Mouse (Mus musculus): ENCODE measurements around the gene Klk1b5. TPM values are rescaled to one million over a fixed set of nuclear protein-coding genes. Genes with fewer than 3 reads are reported as not detected.
"Not testable (repeated sequence)": the region's sequence is repeated elsewhere in the genome, so short reads cannot be mapped to it uniquely, and the experiment has no call there.

Gene Klk1b5
- not detected in 3 replicates for total RNA-seq (2017)

DNA sequence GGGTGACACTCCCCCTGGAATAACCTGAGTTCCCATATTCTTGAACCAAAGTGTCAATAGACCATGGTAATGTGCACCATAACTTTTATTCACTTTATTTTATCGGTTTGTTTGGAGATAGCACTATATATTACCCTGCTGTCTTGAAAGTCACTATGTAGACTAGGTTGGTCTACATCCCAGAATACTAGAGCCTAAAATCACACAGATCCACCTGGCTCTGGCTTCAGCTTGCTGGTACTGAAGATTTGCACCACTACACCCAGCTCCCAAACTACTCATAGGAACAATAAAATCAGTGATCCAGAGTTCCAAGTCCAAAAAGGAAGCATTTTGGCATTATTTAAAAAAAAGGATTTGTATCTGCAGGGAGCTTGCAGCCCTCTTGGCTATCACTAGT is at the start of gene Klk1b5:
Gene Klk1b5 (plus strand): TSS at position 301 of the 400 bp plus-strand sequence.
- no peak for ATAC-seq (replicated peaks; ENCODE audit: insufficient number of reproducible peaks, low FRiP score, low TSS enrichment, poor library complexity, severe bottlenecking)

DNA sequence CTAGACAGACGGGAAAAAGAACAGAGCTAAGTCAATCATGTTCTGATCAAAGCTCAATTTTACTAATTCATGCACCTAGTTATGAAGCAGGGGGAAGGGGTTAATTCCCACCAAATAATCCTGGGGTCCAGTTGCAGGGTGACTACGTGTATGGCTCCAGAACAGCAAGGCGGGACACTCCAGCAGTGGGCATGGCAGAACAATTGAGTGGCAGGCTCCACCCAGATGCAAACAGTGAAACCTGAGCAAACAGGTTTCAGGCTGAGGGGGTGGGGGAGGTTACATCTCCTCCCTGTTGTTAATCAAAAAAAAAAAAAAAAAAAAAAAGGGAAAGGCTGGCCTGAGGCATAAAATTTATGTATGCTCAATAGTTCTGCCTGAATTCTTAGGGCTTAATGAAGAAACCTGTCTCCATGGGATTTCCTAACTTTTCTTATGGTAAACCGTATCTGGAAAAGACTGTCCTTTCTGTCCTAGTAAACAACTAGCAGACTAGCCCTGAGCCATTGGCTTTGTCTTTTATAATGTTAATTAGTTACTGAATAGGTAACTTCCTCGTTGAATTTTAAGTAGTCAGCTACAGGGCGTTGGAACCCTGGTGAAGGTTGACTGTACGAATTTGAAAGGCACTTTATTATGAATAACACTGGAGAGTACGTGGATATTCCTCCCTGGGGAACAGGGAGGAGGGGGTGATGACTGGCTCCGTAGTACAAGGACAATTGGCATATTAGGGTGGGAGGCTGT is 36.3 kb upstream of the Klk1b5 start:
- no peak for ATAC-seq (replicated peaks; ENCODE audit: insufficient number of reproducible peaks, low FRiP score, low TSS enrichment, poor library complexity, severe bottlenecking)

- not testable (repeated sequence) for ATAC-seq (replicated peaks; ENCODE audit: insufficient number of reproducible peaks, low FRiP score, low TSS enrichment, poor library complexity, severe bottlenecking)
These were observed 29.2 kb upstream of the Klk1b5 start for GRCm38 (mm10) chr7:44186516-44186915.

GRCm38 (mm10) chr7:44187936-44188335 is 27.8 kb upstream of the Klk1b5 start, which contains the start of gene Klk1b24:
Gene Klk1b24 (plus strand): TSS chr7:44188236.
- ATAC-seq (replicated peaks; ENCODE audit: insufficient number of reproducible peaks, low FRiP score, low TSS enrichment, poor library complexity, severe bottlenecking) = not testable (repeated sequence)

- ATAC-seq (replicated peaks; ENCODE audit: insufficient number of reproducible peaks, low FRiP score, low TSS enrichment, poor library complexity, severe bottlenecking) = not testable (repeated sequence)
These were observed 22.3 kb upstream of the Klk1b5 start for GRCm38 (mm10) chr7:44193466-44193865.

DNA sequence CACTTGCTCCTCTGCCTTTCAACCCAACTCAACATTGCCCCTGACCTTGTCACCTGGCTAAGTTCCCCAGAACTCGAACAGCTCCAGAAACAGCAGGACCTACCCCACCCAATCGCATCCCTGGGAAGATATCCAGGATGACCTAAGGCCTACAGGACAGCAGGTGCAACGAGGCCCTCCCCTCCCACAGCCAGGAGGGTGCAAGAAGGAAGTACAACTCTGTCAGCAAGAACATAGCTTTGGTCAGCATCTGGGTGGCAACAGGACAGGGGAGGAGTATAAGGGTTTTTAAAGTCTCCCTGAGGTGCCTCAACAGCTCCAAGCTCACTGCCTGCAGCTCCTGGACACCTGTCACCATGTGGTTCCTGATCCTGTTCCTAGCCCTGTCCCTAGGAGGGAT is 17.9 kb upstream of the Klk1b5 start, which contains the start of gene Klk1b3:
Gene Klk1b3 (plus strand): TSS at position 301 of the 400 bp plus-strand sequence.
- no peak for ATAC-seq (replicated peaks; ENCODE audit: insufficient number of reproducible peaks, low FRiP score, low TSS enrichment, poor library complexity, severe bottlenecking)

DNA sequence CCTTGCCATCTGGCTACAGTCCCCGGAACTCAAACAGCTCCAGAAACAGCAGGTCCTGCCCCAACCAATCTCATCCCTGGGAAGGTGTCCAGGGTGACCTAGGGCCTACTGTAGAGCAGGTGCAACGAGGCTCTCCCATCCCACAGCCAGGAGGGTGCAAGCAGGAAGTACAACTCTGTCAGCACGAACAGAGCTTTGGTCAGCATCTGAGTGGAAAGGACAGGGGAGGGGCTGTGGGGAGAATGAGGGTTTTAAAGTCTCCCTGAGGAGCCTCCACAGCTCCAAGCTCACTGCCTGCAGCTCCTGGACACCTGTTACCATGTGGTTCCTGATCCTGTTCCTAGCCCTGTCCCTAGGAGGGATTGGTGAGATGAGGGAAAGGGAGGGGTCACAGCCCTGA is 8.6 kb upstream of the Klk1b5 start, which contains the start of gene Klk1b4:
Gene Klk1b4 (plus strand): TSS at position 301 of the 400 bp plus-strand sequence.
- ATAC-seq (replicated peaks; ENCODE audit: insufficient number of reproducible peaks, low FRiP score, low TSS enrichment, poor library complexity, severe bottlenecking) = not testable (repeated sequence)

GRCm38 (mm10) chr7:44208307-44208706 is 7.4 kb upstream of the Klk1b5 start:
- no peak for ATAC-seq (replicated peaks; ENCODE audit: insufficient number of reproducible peaks, low FRiP score, low TSS enrichment, poor library complexity, severe bottlenecking)

- ATAC-seq (replicated peaks; ENCODE audit: insufficient number of reproducible peaks, low FRiP score, low TSS enrichment, poor library complexity, severe bottlenecking) = not testable (repeated sequence)
These were observed 5.9 kb downstream of the Klk1b5 start for GRCm38 (mm10) chr7:44221601-44222000.

DNA sequence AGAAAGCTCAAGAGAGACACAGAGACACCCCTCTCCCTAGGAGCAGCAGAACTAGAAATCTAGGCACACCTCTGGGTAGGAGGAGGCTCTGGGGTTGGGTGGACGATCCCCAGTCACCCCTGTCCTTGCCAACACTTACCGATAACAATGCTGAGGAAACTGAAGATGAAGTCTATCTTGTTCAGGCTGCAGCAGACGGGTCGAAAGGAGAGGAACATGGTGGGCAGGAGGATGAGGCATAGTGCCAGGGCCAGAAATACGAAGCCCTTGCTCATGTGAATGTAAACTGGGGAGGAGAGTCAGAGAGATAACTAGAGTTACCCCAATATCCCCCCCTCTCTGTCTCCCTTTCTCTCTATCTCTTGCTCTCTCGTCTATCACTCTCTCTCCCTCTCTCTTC is 6.6 kb downstream of the Klk1b5 start:
- not testable (repeated sequence) for ATAC-seq (replicated peaks; ENCODE audit: insufficient number of reproducible peaks, low FRiP score, low TSS enrichment, poor library complexity, severe bottlenecking)

- ATAC-seq (replicated peaks; ENCODE audit: insufficient number of reproducible peaks, low FRiP score, low TSS enrichment, poor library complexity, severe bottlenecking) = no peak
These were observed 9.3 kb downstream of the Klk1b5 start, which contains the start of gene Klk1 for GRCm38 (mm10) chr7:44225076-44225475. Gene Klk1 (plus strand): TSS chr7:44225360.

GRCm38 (mm10) chr7:44235909-44236308 is 20.2 kb downstream of the Klk1b5 start, which contains the start of gene Gm36864:
Gene Gm36864 (plus strand): TSS chr7:44236177.
- no peak for ATAC-seq (replicated peaks; ENCODE audit: insufficient number of reproducible peaks, low FRiP score, low TSS enrichment, poor library complexity, severe bottlenecking)

DNA sequence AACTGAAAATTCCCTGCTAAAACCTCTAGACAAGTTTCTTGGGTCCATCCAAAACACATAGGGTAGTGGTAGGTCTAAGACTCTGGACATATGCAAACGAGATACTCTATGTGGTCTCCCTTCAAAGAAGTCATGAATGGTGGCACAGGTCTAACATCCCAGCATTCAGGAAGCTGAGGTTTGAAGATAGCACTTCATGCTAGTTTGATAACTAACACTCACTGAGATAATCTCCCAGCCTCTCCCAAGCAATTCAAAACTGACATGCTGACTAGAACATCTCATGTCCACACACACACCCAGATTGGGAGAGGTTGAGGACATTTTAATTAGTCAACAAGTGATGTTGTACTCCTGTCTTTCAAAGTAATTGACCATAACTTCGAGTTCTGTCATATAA is 24.2 kb downstream of the Klk1b5 start:
- no peak for ATAC-seq (replicated peaks; ENCODE audit: insufficient number of reproducible peaks, low FRiP score, low TSS enrichment, poor library complexity, severe bottlenecking)

- ATAC-seq (replicated peaks; ENCODE audit: insufficient number of reproducible peaks, low FRiP score, low TSS enrichment, poor library complexity, severe bottlenecking) = no peak
These were observed 25.0 kb downstream of the Klk1b5 start for GRCm38 (mm10) chr7:44240712-44241111.

- ATAC-seq (replicated peaks; ENCODE audit: insufficient number of reproducible peaks, low FRiP score, low TSS enrichment, poor library complexity, severe bottlenecking) = no peak
These were observed 25.4 kb downstream of the Klk1b5 start for GRCm38 (mm10) chr7:44241163-44241562.

DNA sequence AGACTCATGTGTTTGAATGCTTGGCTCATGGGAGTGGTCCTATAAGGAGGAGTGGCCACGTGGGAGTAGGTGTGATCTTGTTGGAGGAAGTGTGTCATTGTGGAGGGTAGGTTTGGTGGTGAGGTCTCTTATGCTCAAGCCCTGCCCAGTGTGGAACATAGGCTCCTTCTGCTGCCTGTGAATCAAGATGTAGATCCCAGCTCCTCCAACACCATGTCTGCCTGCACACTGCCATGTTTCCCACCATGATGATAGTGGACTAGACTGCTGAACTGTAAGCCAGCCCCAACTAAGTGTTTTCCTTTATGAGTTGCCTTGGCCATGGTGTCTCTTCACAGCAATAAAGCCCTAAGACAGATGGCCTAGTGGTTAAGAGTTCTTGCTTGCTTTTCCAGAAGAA is 28.3 kb downstream of the Klk1b5 start:
- ATAC-seq (replicated peaks; ENCODE audit: insufficient number of reproducible peaks, low FRiP score, low TSS enrichment, poor library complexity, severe bottlenecking) = no peak

- ATAC-seq (replicated peaks; ENCODE audit: insufficient number of reproducible peaks, low FRiP score, low TSS enrichment, poor library complexity, severe bottlenecking) = peak; percentile 69
These were observed 30.6 kb downstream of the Klk1b5 start, which contains the start of the genes 1700028J19Rik and 2410002F23Rik for GRCm38 (mm10) chr7:44246055-44246983. Gene 1700028J19Rik (minus strand): TSS chr7:44246695. Gene 2410002F23Rik (plus strand): TSS chr7:44246722.

- ATAC-seq (replicated peaks; ENCODE audit: insufficient number of reproducible peaks, low FRiP score, low TSS enrichment, poor library complexity, severe bottlenecking) = 0 out of 2 replicates have a peak, but pooled peaks have one; percentile 5
These were observed 31.3 kb downstream of the Klk1b5 start for GRCm38 (mm10) chr7:44246984-44247470.

- no peak for ATAC-seq (replicated peaks; ENCODE audit: insufficient number of reproducible peaks, low FRiP score, low TSS enrichment, poor library complexity, severe bottlenecking)
These were observed 32.2 kb downstream of the Klk1b5 start for GRCm38 (mm10) chr7:44247971-44248370.

All from monocyte, adult 5-6 weeks (primary cell).